Mouse (Mus musculus) MEL (cell line): ENCODE measurements at regions not wholly inside any gene's neighbourhood (a gene's known extent, or its start where the extent isn't known, plus 50 kb on each side); places are given as distances from the start of the nearest gene placed in this dataset.

Experiments
- DNase-seq: peaks from one replicate; pipeline ENCODE4 v3.0.0; 2011; ENCODE audit warnings: low read depth, low spot score
- H3K27ac ChIP-seq: 2 replicates; pipeline ENCODE4 v1.5.1; 2012; ENCODE audit warnings: low read depth, mild to moderate bottlenecking, control low read depth, low read length, moderate library complexity; ENCODE audit not compliant: control insufficient read depth
- H3K27me3 ChIP-seq, 2 experiments: fragments of 150-350 bp in 1 of 2; sonication (generic) in 1 of 2; 2 replicates each; pipeline ENCODE4 v1.6.1; 2012; ENCODE audit warnings: low read length in 2 of 2, mild to moderate bottlenecking in 2 of 2, improper control_type of control experiment in 1 of 2, moderate library complexity in 1 of 2; ENCODE audit not compliant: insufficient read depth in 2 of 2, control insufficient read depth in 1 of 2
- H3K36me3 ChIP-seq, 2 experiments: 2 replicates each; pipeline ENCODE4 v1.6.1; 2012 to 2014; ENCODE audit warnings: low read length in 2 of 2, improper control_type of control experiment in 1 of 2, inconsistent platforms in 1 of 2, mild to moderate bottlenecking in 1 of 2; ENCODE audit not compliant: insufficient read depth in 2 of 2, control insufficient read depth in 1 of 2
- H3K4me1 ChIP-seq, 2 experiments: fragments of 150-350 bp in 1 of 2; sonication (generic) in 1 of 2; 2 replicates each; pipeline ENCODE4 v1.6.1; 2012; ENCODE audit warnings: low read length in 2 of 2, improper control_type of control experiment in 1 of 2, mild to moderate bottlenecking in 1 of 2; ENCODE audit not compliant: insufficient read depth in 2 of 2, control insufficient read depth in 1 of 2
- H3K4me3 ChIP-seq, 2 experiments: fragments of 150-350 bp in 1 of 2; sonication (generic) in 1 of 2; 2 replicates each; pipeline ENCODE4 v1.5.1; 2012; ENCODE audit warnings: low read depth in 2 of 2, low read length in 2 of 2, mild to moderate bottlenecking in 2 of 2, moderate library complexity in 2 of 2, control low read depth in 1 of 2, improper control_type of control experiment in 1 of 2; ENCODE audit not compliant: control insufficient read depth in 1 of 2, insufficient read depth in 1 of 2
- H3K79me2 ChIP-seq: 2 replicates; pipeline ENCODE4 v1.6.1; 2012; ENCODE audit warnings: mild to moderate bottlenecking, low read length, moderate library complexity; ENCODE audit not compliant: control insufficient read depth, poor library complexity, insufficient read depth
- H3K9ac ChIP-seq: 2 replicates; pipeline ENCODE4 v1.6.1; 2012; ENCODE audit warnings: low read depth, mild to moderate bottlenecking, control low read depth, low read length, moderate library complexity; ENCODE audit not compliant: control insufficient read depth, poor library complexity, severe bottlenecking
- H3K9me3 ChIP-seq: fragments of 150-350 bp; sonication (generic); replicated peaks from 2 replicates; pipeline ENCODE4 v1.6.1; 2012; ENCODE audit warnings: mild to moderate bottlenecking, low read length, improper control_type of control experiment, moderate library complexity; ENCODE audit not compliant: insufficient read depth
- BHLHE40 ChIP-seq: IDR thresholded peaks from 2 replicates; pipeline ENCODE4 v1.6.1; 2012; ENCODE audit warnings: low read depth, mild to moderate bottlenecking, inconsistent platforms, low read length, improper control_type of control experiment, borderline replicate concordance
- CHD2 ChIP-seq: IDR thresholded peaks from 2 replicates; pipeline ENCODE4 v1.6.1; 2011; ENCODE audit warnings: low read length, improper control_type of control experiment
- CTCF ChIP-seq, 3 experiments: IDR thresholded peaks in 2 of 3; conservative IDR thresholded peaks in 1 of 3; 2 replicates each; pipeline ENCODE4 v1.5.1; 2011 to 2012; ENCODE audit warnings: low read length in 3 of 3, low read depth in 2 of 3, mild to moderate bottlenecking in 2 of 3, improper control_type of control experiment in 1 of 3, inconsistent platforms in 1 of 3, mixed read lengths in 1 of 3, moderate library complexity in 1 of 3; ENCODE audit not compliant: control insufficient read depth in 1 of 3, insufficient read depth in 1 of 3, poor library complexity in 1 of 3, severe bottlenecking in 1 of 3
- EP300 ChIP-seq, 2 experiments: IDR thresholded peaks; 2 replicates each; pipeline ENCODE4 v1.6.1; 2011; ENCODE audit warnings: improper control_type of control experiment in 2 of 2, low read length in 2 of 2, low read depth in 1 of 2, mild to moderate bottlenecking in 1 of 2
- ETS1 ChIP-seq: IDR thresholded peaks from 2 replicates; pipeline ENCODE4 v1.6.1; 2012; ENCODE audit warnings: low read depth, mild to moderate bottlenecking, inconsistent platforms, low read length, improper control_type of control experiment, moderate library complexity
- HCFC1 ChIP-seq: IDR thresholded peaks from 2 replicates; pipeline ENCODE4 v1.6.1; 2012; ENCODE audit warnings: low read depth, mild to moderate bottlenecking, inconsistent platforms, low read length, improper control_type of control experiment, moderate library complexity
- MAFK ChIP-seq: IDR thresholded peaks from 2 replicates; pipeline ENCODE4 v1.6.1; 2011; ENCODE audit warnings: low read depth, mild to moderate bottlenecking, low read length, improper control_type of control experiment, borderline replicate concordance
- MXI1 ChIP-seq: IDR thresholded peaks from 2 replicates; pipeline ENCODE4 v1.6.1; 2011; ENCODE audit warnings: mild to moderate bottlenecking, low read depth, low read length, improper control_type of control experiment
- MYC ChIP-seq: IDR thresholded peaks from 2 replicates; pipeline ENCODE4 v1.6.1; 2011; ENCODE audit warnings: low read depth, mild to moderate bottlenecking, low read length, improper control_type of control experiment, moderate library complexity
- NELFE ChIP-seq: IDR thresholded peaks from 2 replicates; pipeline ENCODE4 v1.6.1; 2011; ENCODE audit warnings: low read depth, low read length, improper control_type of control experiment
- NRF1 ChIP-seq: IDR thresholded peaks from 2 replicates; pipeline ENCODE4 v1.6.1; 2014; ENCODE audit warnings: low read depth, mild to moderate bottlenecking, inconsistent platforms, low read length, improper control_type of control experiment, moderate library complexity; ENCODE audit not compliant: poor library complexity, insufficient read depth, severe bottlenecking
- POLR2A ChIP-seq, 2 experiments: IDR thresholded peaks; 2 replicates each; pipeline ENCODE4 v1.6.1; 2011 to 2012; ENCODE audit warnings: low read length in 2 of 2, mild to moderate bottlenecking in 2 of 2, control low read depth in 1 of 2, improper control_type of control experiment in 1 of 2, low read depth in 1 of 2, moderate library complexity in 1 of 2; ENCODE audit not compliant: control insufficient read depth in 1 of 2, insufficient read depth in 1 of 2, poor library complexity in 1 of 2
- POLR2AphosphoS5 ChIP-seq: IDR thresholded peaks from 2 replicates; pipeline ENCODE4 v1.6.1; 2012; ENCODE audit warnings: low read depth, borderline replicate concordance, mild to moderate bottlenecking, inconsistent platforms, low read length, moderate library complexity, mixed read lengths
- RAD21 ChIP-seq: IDR thresholded peaks from 2 replicates; pipeline ENCODE4 v1.6.1; 2011; ENCODE audit warnings: mild to moderate bottlenecking, low read depth, low read length, improper control_type of control experiment
- RCOR1 ChIP-seq: IDR thresholded peaks from 2 replicates; pipeline ENCODE4 v1.6.1; 2012; ENCODE audit warnings: low read depth, mild to moderate bottlenecking, inconsistent platforms, low read length, improper control_type of control experiment
- SMC3 ChIP-seq: IDR thresholded peaks from 2 replicates; pipeline ENCODE4 v1.6.1; 2011; ENCODE audit warnings: low read depth, low read length, improper control_type of control experiment
- TAL1 ChIP-seq: IDR thresholded peaks from 2 replicates; pipeline ENCODE4 v1.6.1; 2012; ENCODE audit warnings: mild to moderate bottlenecking, inconsistent platforms, low read length, moderate library complexity, mixed read lengths
- TBP ChIP-seq: IDR thresholded peaks from 2 replicates; pipeline ENCODE4 v1.8.0; 2011; ENCODE audit warnings: low read depth, low read length, improper control_type of control experiment
- TCF12 ChIP-seq: IDR thresholded peaks from 2 replicates; pipeline ENCODE4 v1.6.1; 2014; ENCODE audit warnings: low read depth, mild to moderate bottlenecking, inconsistent platforms, low read length, improper control_type of control experiment, moderate library complexity
- UBTF ChIP-seq: IDR thresholded peaks from 2 replicates; pipeline ENCODE4 v1.6.1; 2012; ENCODE audit warnings: low read depth, mild to moderate bottlenecking, inconsistent platforms, low read length, improper control_type of control experiment, moderate library complexity, borderline replicate concordance; ENCODE audit not compliant: insufficient read depth
- USF1 ChIP-seq: IDR thresholded peaks from 2 replicates; pipeline ENCODE4 v1.6.1; 2014; ENCODE audit warnings: low read depth, mild to moderate bottlenecking, inconsistent platforms, low read length, improper control_type of control experiment, moderate library complexity
- USF2 ChIP-seq, 2 experiments: IDR thresholded peaks; 2 replicates each; pipeline ENCODE4 v1.6.1; 2011 to 2012; ENCODE audit warnings: improper control_type of control experiment in 2 of 2, low read length in 2 of 2, borderline replicate concordance in 1 of 2, inconsistent platforms in 1 of 2, low read depth in 1 of 2, mild to moderate bottlenecking in 1 of 2; ENCODE audit not compliant: insufficient read depth in 1 of 2
- ZKSCAN1 ChIP-seq: IDR thresholded peaks from 2 replicates; pipeline ENCODE4 v1.6.1; 2012; ENCODE audit warnings: low read depth, mild to moderate bottlenecking, inconsistent platforms, low read length, improper control_type of control experiment, moderate library complexity
- ZNF384 ChIP-seq: IDR thresholded peaks from 2 replicates; pipeline ENCODE4 v1.6.1; 2012; ENCODE audit warnings: low read depth, mild to moderate bottlenecking, inconsistent platforms, low read length, improper control_type of control experiment

GRCm38 (mm10) chr9:43473164-43473563 is 162.5 kb downstream of the Trim29 start:
- H3K27me3 ChIP-seq: no peaks in the 10 kb centered on the region
- H3K4me1 ChIP-seq: no peaks in the 10 kb centered on the region
- no peaks in the 10 kb centered on the region for H3K79me2 ChIP-seq
- no peak overlapping the region for H3K9ac ChIP-seq
- TF ChIP-seq NELFE (no peak), ZKSCAN1 (no peak), BHLHE40 (no peak), ZNF384 (no peak), USF1 (no peak), UBTF (no peak), MXI1 (no peak), CHD2 (no peak), NRF1 (no peak), CTCF (IDR thresholded peaks at IDR 0.05 in 2 of 3, conservative IDR thresholded peaks at IDR 0.05 in 1 of 3; ENCODE audit: control insufficient read depth in 1 of 3, insufficient read depth in 1 of 3, low read depth in 2 of 3, low read length in 3 of 3, poor library complexity in 1 of 3, severe bottlenecking in 1 of 3) (no peak), TBP (no peak), MAFK (no peak), MYC (no peak), HCFC1 (no peak)
- H3K4me3 ChIP-seq: no peak overlapping the region
- H3K36me3 ChIP-seq: no peaks in the 10 kb centered on the region
- H3K27ac ChIP-seq: no peak overlapping the region
- no peaks in the 10 kb centered on the region for H3K9me3 ChIP-seq
- no peak for DNase-seq

DNA sequence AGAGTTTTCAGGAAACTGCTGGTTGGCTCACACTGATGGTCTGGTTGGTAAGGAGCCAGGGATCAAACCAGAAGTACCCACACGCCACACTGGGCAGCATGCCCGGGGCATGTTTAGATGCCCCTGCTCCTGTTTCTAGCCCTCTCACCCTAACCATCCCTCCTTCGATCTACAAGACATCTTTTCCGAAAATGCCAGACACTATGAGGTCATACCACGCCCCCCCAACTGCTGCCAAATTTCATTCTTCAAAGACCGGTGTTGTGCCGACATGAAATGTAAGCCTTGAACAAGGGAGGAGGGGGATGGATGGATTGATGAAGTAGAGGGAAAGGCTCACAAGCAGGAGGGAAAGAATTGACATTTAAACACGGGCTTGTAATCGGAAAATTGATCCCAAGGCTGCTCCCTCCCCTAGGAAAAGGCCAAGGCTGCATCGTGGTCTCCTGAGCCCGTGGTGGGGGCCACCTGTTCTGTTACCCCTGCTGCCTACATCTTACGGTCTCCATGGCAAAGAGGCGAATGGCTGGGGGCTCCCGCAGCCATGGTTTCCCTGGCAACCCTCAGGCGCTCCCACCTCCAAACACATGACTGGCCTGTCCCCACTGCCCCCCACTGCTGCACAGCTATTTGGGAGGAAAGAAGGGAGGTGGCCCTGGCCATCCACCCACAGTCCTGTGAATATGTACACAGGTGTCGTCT is 163.1 kb downstream of the Trim29 start:
- H3K9ac ChIP-seq: no peak overlapping the region
- DNase-seq: no peak
- H3K4me1 ChIP-seq: no peaks in the 10 kb centered on the region
- TF ChIP-seq CHD2: no peak
- TF ChIP-seq EP300 (IDR thresholded peaks at IDR 0.05; ENCODE audit: low read depth in 1 of 2, low read length in 2 of 2): no peak
- no peak for TF ChIP-seq HCFC1
- no peak for TF ChIP-seq SMC3
- TF ChIP-seq TBP: no peak
- no peak for TF ChIP-seq TAL1
- no peak for TF ChIP-seq POLR2AphosphoS5
- TF ChIP-seq CTCF (IDR thresholded peaks at IDR 0.05 in 2 of 3, conservative IDR thresholded peaks at IDR 0.05 in 1 of 3; ENCODE audit: control insufficient read depth in 1 of 3, insufficient read depth in 1 of 3, low read depth in 2 of 3, low read length in 3 of 3, poor library complexity in 1 of 3, severe bottlenecking in 1 of 3): no peak
- TF ChIP-seq POLR2A (IDR thresholded peaks at IDR 0.05; ENCODE audit: control insufficient read depth in 1 of 2, insufficient read depth in 1 of 2, low read depth in 1 of 2, low read length in 2 of 2, poor library complexity in 1 of 2): no peak
- no peak for TF ChIP-seq TCF12
- TF ChIP-seq USF2 (IDR thresholded peaks at IDR 0.05; ENCODE audit: borderline replicate concordance in 1 of 2, insufficient read depth in 1 of 2, low read depth in 1 of 2, low read length in 2 of 2): no peak
- TF ChIP-seq ETS1: no peak
- TF ChIP-seq RAD21: no peak
- TF ChIP-seq MYC: no peak
- TF ChIP-seq NRF1: no peak
- TF ChIP-seq RCOR1: no peak
- TF ChIP-seq, all 39 proteins: peak for 0
- Histone ChIP-seq H3K79me2 (no peaks in the 10 kb centered on the region), H3K27ac (no peak overlapping the region), H3K36me3 (no peaks in the 10 kb centered on the region), H3K4me3 (no peak overlapping the region), H3K9me3 (no peaks in the 10 kb centered on the region), H3K27me3 (no peaks in the 10 kb centered on the region)
